Mouse (Mus musculus) stomach, postnatal 0 days (tissue): ENCODE measurements at regions not wholly inside any gene's neighbourhood (a gene's known extent, or its start where the extent isn't known, plus 50 kb on each side); places are given as distances from the start of the nearest gene placed in this dataset.

Experiments
- CTCF ChIP-seq: IDR thresholded peaks from 2 replicates; pipeline ENCODE4 v1.5.1; 2016; ENCODE audit warnings: antibody characterized with exemption, low read depth, mild to moderate bottlenecking, moderate library complexity
- EP300 ChIP-seq: optimal IDR thresholded peaks from 2 replicates; pipeline ENCODE3; 2016; ENCODE audit warnings: antibody characterized with exemption

- no peak for TF ChIP-seq CTCF
- TF ChIP-seq EP300, result no peak
These were observed 106.1 kb upstream of the Ldah start for GRCm38 (mm10) chr12:8101837-8102236.
